Mouse (Mus musculus): ENCODE data around the gene Tnpo2.

Gene Tnpo2

DNA sequence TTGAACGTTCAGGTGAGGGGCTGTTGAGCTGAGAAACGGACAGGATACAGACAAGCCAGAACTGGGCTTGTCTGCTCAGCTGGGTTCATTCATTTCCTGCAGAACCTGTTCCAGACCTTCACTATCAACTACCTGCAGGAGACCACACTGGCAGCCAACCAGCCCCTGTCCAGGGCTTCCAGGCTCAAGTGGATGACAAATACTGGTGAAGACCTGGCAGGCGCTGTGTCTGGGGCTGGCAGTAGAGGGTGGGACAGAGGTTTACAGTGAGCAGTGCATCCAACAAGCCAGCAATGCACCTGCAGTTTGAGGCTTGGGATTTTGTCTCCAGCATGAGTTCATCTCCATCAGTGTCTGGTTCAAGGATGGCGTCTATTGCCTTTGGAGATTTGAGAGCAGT is 60.1 kb downstream of the Tnpo2 start:
- ATAC-seq (ENCODE audit: insufficient number of reproducible peaks, low FRiP score, low TSS enrichment): no peak

- no peak for ATAC-seq (ENCODE audit: insufficient number of reproducible peaks, low FRiP score, low TSS enrichment)
These were observed 63.5 kb downstream of the Tnpo2 start for GRCm38 (mm10) chr8:85100076-85100665.
